Mouse (Mus musculus) myocyte (in vitro differentiated cells): Measurements from ENCODE around the gene Arl15. TPM values are rescaled to one million over a fixed set of nuclear protein-coding genes. Genes with fewer than 3 reads are reported as not detected.

ENCODE experiments used
- H3K27me3 ChIP-seq: one replicate; pipeline ENCODE4 v1.6.1; 2011; ENCODE audit not compliant: control insufficient read depth, insufficient read depth, insufficient read length
- H3K36me3 ChIP-seq: one replicate; pipeline ENCODE4 v1.6.1; 2011; ENCODE audit not compliant: control insufficient read depth, insufficient read depth
- H3K4me2 ChIP-seq: one replicate; pipeline ENCODE4 v1.6.1; 2011; ENCODE audit warnings: low read depth, control low read depth
- H3K4me3 ChIP-seq: one replicate; pipeline ENCODE4 v1.5.1; 2011; ENCODE audit warnings: mild to moderate bottlenecking, control low read depth, moderate library complexity
- H3K79me2 ChIP-seq: one replicate; pipeline ENCODE4 v1.6.1; 2011; ENCODE audit not compliant: control insufficient read depth, insufficient read depth
- H3ac ChIP-seq: one replicate; pipeline ENCODE4 v1.6.1; 2011; ENCODE audit not compliant: control insufficient read depth, insufficient read length
- CEBPB ChIP-seq: IDR thresholded peaks from 2 replicates; pipeline ENCODE4 v1.6.1; 2011; ENCODE audit warnings: mild to moderate bottlenecking, moderate library complexity; ENCODE audit not compliant: poor library complexity, insufficient read depth, severe bottlenecking
- E2F4 ChIP-seq: IDR thresholded peaks from one replicate; pipeline ENCODE4 v1.6.1; 2011; ENCODE audit warnings: mild to moderate bottlenecking, control low read depth, moderate library complexity; ENCODE audit not compliant: insufficient read depth
- MAX ChIP-seq: IDR thresholded peaks from one replicate; pipeline ENCODE4 v1.6.1; 2011; ENCODE audit warnings: low read depth, mild to moderate bottlenecking, control low read depth
- MYOD1 ChIP-seq, 3 experiments: IDR thresholded peaks; one replicate each; pipeline ENCODE4 v1.6.1; 2011; ENCODE audit warnings: control low read depth in 2 of 3, low read depth in 2 of 3, mild to moderate bottlenecking in 2 of 3, moderate library complexity in 1 of 3; ENCODE audit not compliant: insufficient read length in 2 of 3, control insufficient read depth in 1 of 3
- MYOG ChIP-seq, 3 experiments: IDR thresholded peaks; one replicate each; pipeline ENCODE4 v1.6.1; 2011; ENCODE audit warnings: control low read depth in 2 of 3, low read depth in 2 of 3, mild to moderate bottlenecking in 2 of 3; ENCODE audit not compliant: insufficient read length in 2 of 3, control insufficient read depth in 1 of 3, insufficient read depth in 1 of 3
- POLR2A ChIP-seq: IDR thresholded peaks from one replicate; pipeline ENCODE4 v1.6.1; 2011; ENCODE audit warnings: low read depth, mild to moderate bottlenecking, control low read depth, moderate library complexity; ENCODE audit not compliant: insufficient read length
- POLR2AphosphoS2 ChIP-seq: IDR thresholded peaks from one replicate; pipeline ENCODE4 v1.6.1; 2011; ENCODE audit warnings: low read depth, control low read depth; ENCODE audit not compliant: insufficient read length
- REST ChIP-seq: IDR thresholded peaks from one replicate; pipeline ENCODE4 v1.6.1; 2011; ENCODE audit warnings: mild to moderate bottlenecking, control low read depth, moderate library complexity; ENCODE audit not compliant: insufficient read depth, insufficient read length
- SRF ChIP-seq: IDR thresholded peaks from one replicate; pipeline ENCODE4 v1.6.1; 2011; ENCODE audit warnings: low read depth; ENCODE audit not compliant: control insufficient read depth, insufficient read length
- TCF12 ChIP-seq: IDR thresholded peaks from one replicate; pipeline ENCODE4 v1.6.1; 2011; ENCODE audit warnings: mild to moderate bottlenecking, control low read depth; ENCODE audit not compliant: poor library complexity, insufficient read depth, severe bottlenecking
- TCF3 ChIP-seq: IDR thresholded peaks from one replicate; pipeline ENCODE4 v1.6.1; 2011; ENCODE audit warnings: low read depth, control low read depth; ENCODE audit not compliant: insufficient read length
- USF1 ChIP-seq: IDR thresholded peaks from one replicate; pipeline ENCODE4 v1.6.1; 2011; ENCODE audit warnings: low read depth, mild to moderate bottlenecking, control low read depth, moderate library complexity
- polyA plus RNA-seq: library from polyadenylated mRNA; unstranded; fragments of >200 nt; fragmentation: generic; extraction: Trizol; gene quantifications from one replicate; pipeline ENCODE4 v1.2.1, GENCODE M21; 2012; ENCODE audit warnings: missing spikeins

The Arl15 gene
- polyA plus RNA-seq, 1 experiment: 11.1 TPM

GRCm38 (mm10) chr13:113994586-113994985 is 200.3 kb downstream of the Arl15 start:
- H3ac ChIP-seq: no peak overlapping the region
- no peak overlapping the region for H3K4me3 ChIP-seq
- no peaks in the 10 kb centered on the region for H3K27me3 ChIP-seq
- no peak overlapping the region for H3K4me2 ChIP-seq
- TF ChIP-seq USF1: no peak
- no peak for TF ChIP-seq E2F4
- no peak for TF ChIP-seq TCF12
- no peak for TF ChIP-seq TCF3
- TF ChIP-seq MAX: no peak
- no peak for TF ChIP-seq POLR2A
- TF ChIP-seq POLR2AphosphoS2: no peak
- TF ChIP-seq MYOD1 (IDR thresholded peaks at IDR 0.05; ENCODE audit: control insufficient read depth in 1 of 3, insufficient read length in 2 of 3, low read depth in 2 of 3): no peak
- no peak for TF ChIP-seq SRF
- no peak for TF ChIP-seq REST
- no peak for TF ChIP-seq MYOG (IDR thresholded peaks at IDR 0.05; ENCODE audit: control insufficient read depth in 1 of 3, insufficient read depth in 1 of 3, insufficient read length in 2 of 3, low read depth in 2 of 3)
- no peaks in the 10 kb centered on the region for H3K36me3 ChIP-seq
- H3K79me2 ChIP-seq: no peaks in the 10 kb centered on the region

- Histone ChIP-seq H3K27me3 (no peaks in the 10 kb centered on the region), H3K36me3 (no peaks in the 10 kb centered on the region), H3K4me3 (no peak overlapping the region), H3ac (no peak overlapping the region), H3K4me2 (no peak overlapping the region), H3K79me2 (no peaks in the 10 kb centered on the region)
- TF ChIP-seq TCF12 (no peak), MYOG (IDR thresholded peaks at IDR 0.05; ENCODE audit: control insufficient read depth in 1 of 3, insufficient read depth in 1 of 3, insufficient read length in 2 of 3, low read depth in 2 of 3) (no peak), USF1 (no peak), POLR2A (no peak), MAX (no peak), E2F4 (no peak), MYOD1 (IDR thresholded peaks at IDR 0.05; ENCODE audit: control insufficient read depth in 1 of 3, insufficient read length in 2 of 3, low read depth in 2 of 3) (no peak), CEBPB (no peak), POLR2AphosphoS2 (no peak), REST (no peak), TCF3 (no peak), SRF (no peak)
Measured at GRCm38 (mm10) chr13:113995490-113996236, 201.4 kb downstream of the Arl15 start.

GRCm38 (mm10) chr13:113998811-113999210 is 204.5 kb downstream of the Arl15 start:
- no peak for TF ChIP-seq TCF3
- TF ChIP-seq MYOD1 (IDR thresholded peaks at IDR 0.05; ENCODE audit: control insufficient read depth in 1 of 3, insufficient read length in 2 of 3, low read depth in 2 of 3): no peak
- TF ChIP-seq CEBPB: no peak
- no peak for TF ChIP-seq POLR2A
- no peak for TF ChIP-seq POLR2AphosphoS2
- no peak for TF ChIP-seq TCF12
- no peak for TF ChIP-seq SRF
- no peaks in the 10 kb centered on the region for H3K79me2 ChIP-seq
- no peak overlapping the region for H3ac ChIP-seq
- H3K27me3 ChIP-seq: no peaks in the 10 kb centered on the region
- no peak overlapping the region for H3K4me2 ChIP-seq
- H3K4me3 ChIP-seq: no peak overlapping the region
- no peaks in the 10 kb centered on the region for H3K36me3 ChIP-seq

GRCm38 (mm10) chr13:114003463-114003862 is 209.2 kb downstream of the Arl15 start:
- H3K4me2 ChIP-seq: no peak overlapping the region
- TF ChIP-seq SRF: no peak
- no peak for TF ChIP-seq CEBPB
- TF ChIP-seq USF1: no peak
- no peak for TF ChIP-seq POLR2AphosphoS2
- TF ChIP-seq MAX: no peak
- TF ChIP-seq MYOD1 (IDR thresholded peaks at IDR 0.05; ENCODE audit: control insufficient read depth in 1 of 3, insufficient read length in 2 of 3, low read depth in 2 of 3): no peak
- no peak for TF ChIP-seq MYOG (IDR thresholded peaks at IDR 0.05; ENCODE audit: control insufficient read depth in 1 of 3, insufficient read depth in 1 of 3, insufficient read length in 2 of 3, low read depth in 2 of 3)
- no peak for TF ChIP-seq TCF12
- no peak for TF ChIP-seq TCF3
- no peak for TF ChIP-seq POLR2A
- no peak for TF ChIP-seq REST
- TF ChIP-seq E2F4: no peak
- no peaks in the 10 kb centered on the region for H3K79me2 ChIP-seq
- H3K4me3 ChIP-seq: no peak overlapping the region
- H3K27me3 ChIP-seq: no peaks in the 10 kb centered on the region
- no peak overlapping the region for H3ac ChIP-seq
- H3K36me3 ChIP-seq: no peaks in the 10 kb centered on the region
